Mouse (Mus musculus) stomach, postnatal 0 days (tissue): ENCODE results near the gene A530032D15Rik.
"Not testable (repeated sequence)": the region's sequence is repeated elsewhere in the genome, so short reads cannot be mapped to it uniquely, and the experiment has no call there.

Experiments
- CTCF ChIP-seq: IDR thresholded peaks from 2 replicates; pipeline ENCODE4 v1.5.1; 2016; ENCODE audit warnings: antibody characterized with exemption, low read depth, mild to moderate bottlenecking, moderate library complexity
- EP300 ChIP-seq: optimal IDR thresholded peaks from 2 replicates; pipeline ENCODE3; 2016; ENCODE audit warnings: antibody characterized with exemption

GRCm38 (mm10) chr1:85133671-85134070 lies 24.0 kb upstream of the A530032D15Rik start:
- TF ChIP-seq CTCF, EP300: not testable (repeated sequence)
